Mouse (Mus musculus) heart, adult 2 months (tissue): ENCODE data around the gene Purb.

ENCODE experiments used
- CTCF ChIP-seq: fragments of 200-600 bp; IDR thresholded peaks from 2 replicates; pipeline ENCODE4 v1.8.1; 2022; ENCODE audit warnings: antibody characterized with exemption, mild to moderate bottlenecking, moderate library complexity
- POLR2A ChIP-seq: fragments of 200-500 bp; IDR thresholded peaks from 2 replicates; pipeline ENCODE4 v1.6.1; 2011; ENCODE audit warnings: mild to moderate bottlenecking, low read depth, low read length, control low read depth; ENCODE audit not compliant: insufficient read depth

DNA sequence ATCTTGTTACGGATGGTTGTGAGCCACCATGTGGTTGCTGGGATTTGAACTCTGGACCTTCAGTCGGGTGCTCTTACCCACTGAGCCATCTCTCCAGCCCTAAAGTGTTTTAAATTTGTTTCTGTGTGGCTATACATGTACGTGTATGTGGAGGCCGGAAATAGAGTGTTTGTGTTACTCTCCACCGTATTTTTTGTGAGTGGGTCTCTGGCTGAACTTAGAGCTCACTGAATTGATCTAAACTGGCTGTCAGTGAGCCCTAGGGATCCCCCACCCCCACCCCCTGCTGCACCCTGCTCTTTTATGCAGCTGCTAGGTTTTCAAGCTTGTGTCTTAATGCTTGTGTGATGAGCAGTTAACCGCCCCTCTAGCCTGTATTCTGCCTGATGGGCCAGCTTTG lies 1.2 kb upstream of the Purb start:
- TF ChIP-seq CTCF (no peak), POLR2A (no peak)
